Mouse (Mus musculus): ENCODE measurements around the gene Taf3. TPM values are rescaled to one million over a fixed set of nuclear protein-coding genes. Genes with fewer than 3 reads are reported as not detected.

The Taf3 gene
- polyA plus RNA-seq, 1 experiment from 2014 or later, result 11.0 TPM

DNA sequence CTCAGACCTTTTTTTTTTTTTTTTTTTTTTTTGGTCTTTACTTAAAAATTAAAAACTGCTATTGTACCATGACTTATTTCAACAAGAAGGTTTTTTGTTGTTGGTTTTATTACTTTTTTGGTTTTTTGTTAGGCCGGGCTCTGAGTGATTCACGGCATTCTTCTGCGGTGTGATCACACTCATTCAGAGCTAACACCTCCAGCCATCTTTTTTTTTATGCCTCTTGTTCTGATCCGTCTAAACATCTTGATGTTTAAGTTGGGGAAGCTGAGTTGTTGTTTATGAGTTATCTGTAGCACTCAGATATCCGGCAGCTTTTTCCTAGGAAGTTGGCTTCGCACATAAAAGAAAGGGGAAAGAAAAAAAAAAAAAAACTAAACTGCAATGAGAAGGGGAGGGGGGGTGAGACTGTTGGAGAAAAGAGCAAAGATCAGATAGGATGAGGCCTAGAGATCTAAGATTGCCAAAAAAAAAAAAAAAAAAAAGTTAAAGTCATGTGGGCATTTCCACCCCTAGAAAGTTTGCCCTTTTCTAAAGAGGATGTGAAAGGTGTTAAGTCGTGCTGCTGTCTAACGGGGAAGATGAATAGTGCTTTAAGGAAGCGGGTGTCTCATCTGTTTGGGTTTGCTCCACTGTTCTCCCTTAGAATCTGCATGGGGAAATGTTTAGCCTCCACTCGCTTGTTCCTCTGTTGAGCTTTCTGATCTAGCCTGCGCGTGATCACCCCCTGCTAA lies 181.1 kb downstream of the Taf3 start:
- H3K4me2 ChIP-seq, result no peak overlapping the region
- H3K36me3 ChIP-seq, result no peaks in the 10 kb centered on the region
- H3K27me3 ChIP-seq (replicated peaks), result peaks cover 17% of the 10 kb centered on the region
- ATAC-seq (ENCODE audit: insufficient read depth, low FRiP score, low read depth), result no peak
- no peak overlapping the region for H3K9ac ChIP-seq
- H3K4me3 ChIP-seq (replicated peaks), result no peak overlapping the region
- no peaks in the 10 kb centered on the region for H3K4me1 ChIP-seq
- WGBS, result 54% methylated on average over 12 of the region's 12 CpGs
- H3K9me3 ChIP-seq, result no peaks in the 10 kb centered on the region
- no peak overlapping the region for H3K27ac ChIP-seq

Other genes starting within 250 kb of the Taf3 start
- not detected in 2 replicates for gene 4930412O13Rik, start 167.3 kb downstream of the Taf3 start, polyA plus RNA-seq (2015; fragmentation: Nextera tagmentation; extraction: Ambion mirVana)
- not detected in 2 replicates for gene 9230102O04Rik, start 159.1 kb downstream of the Taf3 start, polyA plus RNA-seq (2015; fragmentation: Nextera tagmentation; extraction: Ambion mirVana)
- 4.5 and 4.6 TPM in 2 replicates for gene Gata3, start 158.6 kb downstream of the Taf3 start, polyA plus RNA-seq (2015; fragmentation: Nextera tagmentation; extraction: Ambion mirVana)
- 585 and 656 TPM in 2 replicates for gene Atp5c1, start 31.9 kb upstream of the Taf3 start, polyA plus RNA-seq (2015; fragmentation: Nextera tagmentation; extraction: Ambion mirVana)
- 29.4 and 31.1 TPM in 2 replicates for gene Kin, start 32.0 kb upstream of the Taf3 start, polyA plus RNA-seq (2015; fragmentation: Nextera tagmentation; extraction: Ambion mirVana)
- gene Itih2, start 82.8 kb upstream of the Taf3 start, polyA plus RNA-seq (2015; fragmentation: Nextera tagmentation; extraction: Ambion mirVana), result 12.7 and 22.9 TPM in 2 replicates
- gene Itih5, start 105.0 kb upstream of the Taf3 start, polyA plus RNA-seq (2015; fragmentation: Nextera tagmentation; extraction: Ambion mirVana), result 17.1 and 19.4 TPM in 2 replicates

Data from stomach, embryonic 15.5 days (tissue).